Mouse (Mus musculus) G1E (cell line): ENCODE results near the gene Map1s.

Experiments
- CTCF ChIP-seq: IDR thresholded peaks from 2 replicates; pipeline ENCODE4 v1.5.1; 2012; ENCODE audit warnings: low read depth, low read length, inconsistent platforms, mixed read lengths
- POLR2AphosphoS5 ChIP-seq: IDR thresholded peaks from 2 replicates; pipeline ENCODE4 v1.6.1; 2012; ENCODE audit warnings: low read depth, low read length, inconsistent platforms; ENCODE audit not compliant: insufficient replicate concordance

DNA sequence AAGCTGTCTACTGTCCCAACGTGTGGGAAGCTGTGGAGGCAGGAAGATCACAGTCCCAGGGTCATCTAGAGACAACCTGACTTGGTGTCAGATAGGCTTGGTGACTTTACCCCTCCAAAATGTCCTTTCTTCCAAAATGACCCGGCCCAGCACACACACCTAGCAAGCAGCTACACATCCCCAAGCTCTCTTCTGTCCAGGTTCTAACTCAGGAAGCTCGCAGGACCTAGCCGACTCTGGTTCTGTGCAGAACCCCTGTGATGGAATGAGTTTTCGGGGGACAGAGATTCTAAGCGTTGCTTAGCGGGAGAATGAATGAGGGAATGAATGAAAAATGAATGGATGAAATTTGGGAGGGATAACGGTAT lies 285 bp upstream of the Map1s start:
- TF ChIP-seq POLR2AphosphoS5: no peak
- TF ChIP-seq CTCF: no peak
